Mouse (Mus musculus) embryonic fibroblast, embryonic 13.5 days (primary cell): Measurements from ENCODE around the gene Cwf19l1. TPM values are rescaled to one million over a fixed set of nuclear protein-coding genes. Genes with fewer than 3 reads are reported as not detected.

Experiments
- H3K27ac ChIP-seq: 2 replicates; pipeline ENCODE4 v1.5.1; 2012; ENCODE audit warnings: low read length, control low read depth, inconsistent platforms; ENCODE audit not compliant: insufficient read depth
- H3K4me1 ChIP-seq: 2 replicates; pipeline ENCODE4 v1.6.1; 2011; ENCODE audit warnings: low read length; ENCODE audit not compliant: control insufficient read depth, insufficient read depth
- H3K4me3 ChIP-seq: 2 replicates; pipeline ENCODE4 v1.5.1; 2011; ENCODE audit warnings: mild to moderate bottlenecking, control low read depth, low read length; ENCODE audit not compliant: insufficient read depth
- CTCF ChIP-seq: IDR thresholded peaks from 2 replicates; pipeline ENCODE4 v1.5.1; 2011; ENCODE audit warnings: mild to moderate bottlenecking, control low read depth, low read length, moderate library complexity, borderline replicate concordance; ENCODE audit not compliant: insufficient read depth
- POLR2A ChIP-seq: IDR thresholded peaks from 2 replicates; pipeline ENCODE4 v1.6.1; 2011; ENCODE audit warnings: low read depth, mild to moderate bottlenecking, control low read depth, low read length, moderate library complexity
- polyA plus RNA-seq: library from polyadenylated mRNA; stranded (reverse); fragments of >200 nt; gene quantifications from 2 replicates; pipeline ENCODE4 v1.2.4, GENCODE M21; 2011; ENCODE audit warnings: low read depth; ENCODE audit not compliant: missing spikeins, insufficient read length

The Cwf19l1 gene
- polyA plus RNA-seq, 1 experiment: 18.0 TPM

GRCm38 (mm10) chr19:44117793-44118192 is 17.9 kb downstream of the Cwf19l1 start:
- no peak overlapping the region for H3K27ac ChIP-seq
- no peaks in the 10 kb centered on the region for H3K4me1 ChIP-seq
- no peak for TF ChIP-seq POLR2A
- H3K4me3 ChIP-seq: no peak overlapping the region

GRCm38 (mm10) chr19:44111706-44112105 is 24.0 kb downstream of the Cwf19l1 start:
- H3K4me3 ChIP-seq: no peak overlapping the region
- TF ChIP-seq POLR2A (no peak), CTCF (no peak)
- H3K4me1 ChIP-seq: 0 out of 2 replicates have a peak, but pooled peaks cover 3% of the 10 kb centered on the region
- H3K27ac ChIP-seq: no peak overlapping the region

DNA sequence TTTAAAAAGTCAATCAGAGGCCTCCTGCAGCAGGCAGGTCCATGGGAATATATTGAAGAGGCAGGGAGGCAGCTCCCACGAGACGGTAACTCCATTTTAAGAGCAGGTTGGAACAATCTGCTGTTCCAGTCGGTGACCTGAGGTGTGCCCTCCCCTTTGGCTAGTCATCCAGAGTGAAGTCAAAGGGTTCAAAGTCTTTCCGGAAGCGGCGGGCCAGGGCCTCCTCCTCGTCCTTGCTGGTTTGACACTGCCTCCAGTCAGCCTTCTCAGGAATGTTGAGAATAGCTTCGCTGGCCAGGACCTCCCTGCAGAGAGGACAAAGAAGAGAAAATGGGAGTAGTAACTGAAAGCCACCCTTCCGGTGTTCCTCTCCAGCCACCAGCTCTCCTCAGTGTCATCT is 25.3 kb downstream of the Cwf19l1 start:
- TF ChIP-seq POLR2A: no peak
- no peak for TF ChIP-seq CTCF
- Histone ChIP-seq H3K4me3 (no peak overlapping the region), H3K4me1 (0 out of 2 replicates have a peak, but pooled peaks cover 3% of the 10 kb centered on the region), H3K27ac (no peak overlapping the region)

DNA sequence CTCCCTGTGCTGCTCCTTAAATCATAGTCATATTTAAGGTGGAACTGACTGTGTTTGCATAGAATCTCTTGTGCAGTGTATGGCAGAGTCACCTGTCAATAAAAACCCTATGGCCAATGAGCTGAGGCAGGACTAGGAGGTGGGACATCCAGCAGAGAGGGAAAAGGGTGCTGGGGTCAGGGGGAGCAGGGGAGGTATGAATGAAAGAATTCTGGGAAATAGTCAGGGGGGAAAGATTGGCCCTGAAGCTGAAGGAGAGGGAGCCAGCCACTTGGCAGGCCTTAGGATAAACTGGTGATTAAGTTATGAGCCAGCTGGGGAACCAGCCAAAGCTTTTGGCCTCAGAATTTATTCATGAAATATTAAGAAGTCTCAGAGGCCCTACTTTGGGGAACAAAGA is 26.7 kb downstream of the Cwf19l1 start:
- H3K4me3 ChIP-seq: no peak overlapping the region
- 0 out of 2 replicates have a peak, but pooled peaks cover 3% of the 10 kb centered on the region for H3K4me1 ChIP-seq
- H3K27ac ChIP-seq: no peak overlapping the region
- TF ChIP-seq POLR2A (no peak), CTCF (no peak)

GRCm38 (mm10) chr19:44107661-44108521 is 27.8 kb downstream of the Cwf19l1 start:
- Histone ChIP-seq H3K27ac (peak overlapping the region; percentile 28), H3K4me3 (peak overlapping the region; percentile 44), H3K4me1 (peaks cover 3% of the 10 kb centered on the region; the same call in 1 of the 2 replicates)
- no peak; the same call in 1 of the 2 replicates for TF ChIP-seq POLR2A
- no peak for TF ChIP-seq CTCF

DNA sequence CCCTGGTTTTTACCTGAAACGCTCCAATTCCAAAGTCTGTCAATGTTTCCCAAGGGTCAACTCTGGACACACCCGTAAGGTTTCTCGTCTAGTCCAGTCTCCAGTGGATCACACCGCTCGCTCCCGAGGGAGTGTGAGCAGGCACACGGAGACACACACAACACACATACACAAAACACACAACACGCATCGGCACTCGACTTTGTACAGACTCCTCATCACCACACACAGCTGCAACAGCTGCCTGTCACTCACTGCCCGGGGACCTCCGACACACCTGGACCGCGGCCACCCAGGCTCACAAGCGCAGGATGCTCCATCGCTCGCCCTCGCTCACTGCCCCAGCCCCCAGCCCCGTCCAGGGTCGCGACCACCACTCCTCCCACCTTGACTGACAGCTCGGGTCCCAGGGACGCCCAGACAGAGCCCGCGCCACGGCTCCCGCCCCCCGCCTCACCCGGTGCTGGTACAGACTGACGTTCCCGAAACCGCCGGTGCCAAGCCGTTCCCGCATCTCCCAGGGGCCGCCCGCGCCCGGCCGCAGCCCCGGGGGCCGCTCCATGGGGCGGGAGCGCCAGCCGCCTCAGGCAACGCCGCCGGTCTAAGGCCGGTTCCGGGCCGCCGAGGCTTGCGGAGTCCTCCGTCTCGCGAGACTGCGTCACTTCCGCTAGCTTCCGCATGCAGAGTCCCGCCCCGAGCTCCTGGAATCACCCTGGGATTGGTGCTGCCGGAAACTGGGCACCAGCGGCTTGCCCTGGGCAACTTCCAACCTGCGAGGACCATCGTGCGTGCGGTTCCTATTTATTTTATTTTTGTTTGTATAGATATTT is 28.6 kb downstream of the Cwf19l1 start, which contains the start of gene Chuk:
Gene Chuk (minus strand): TSS at position 650 of the 830 bp plus-strand sequence.
- TF ChIP-seq POLR2A: peak; percentile 82
- TF ChIP-seq CTCF: no peak
- Histone ChIP-seq H3K27ac (peak within 1 kb of the TSS; percentile 28), H3K4me1 (peaks cover 3% of the 10 kb centered on the region; the same call in 1 of the 2 replicates), H3K4me3 (peak within 1 kb of the TSS; percentile 93)

GRCm38 (mm10) chr19:44104393-44104792 is 31.3 kb downstream of the Cwf19l1 start:
- TF ChIP-seq POLR2A (no peak), CTCF (no peak)
- no peak overlapping the region for H3K4me3 ChIP-seq
- no peak overlapping the region for H3K27ac ChIP-seq
- H3K4me1 ChIP-seq: peaks cover 3% of the 10 kb centered on the region; the same call in 1 of the 2 replicates

DNA sequence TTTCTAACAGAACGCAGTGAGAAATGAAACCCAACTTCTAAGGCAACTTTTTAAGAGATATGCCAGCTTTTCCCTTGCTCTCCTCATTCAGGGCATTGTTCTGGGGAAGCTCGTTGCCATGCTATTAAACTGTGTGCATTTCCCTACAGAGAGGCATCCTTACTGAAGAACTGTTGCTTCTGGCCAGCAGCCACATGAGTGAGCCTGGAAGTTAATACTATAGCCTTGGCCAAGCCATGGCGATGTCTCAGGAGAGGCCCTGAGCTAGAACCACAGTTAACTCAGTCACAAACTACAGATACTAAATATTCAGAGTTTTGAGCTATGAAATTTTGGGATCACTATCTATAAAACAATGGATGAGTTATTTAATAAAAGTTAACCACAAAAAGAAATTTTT is 32.7 kb downstream of the Cwf19l1 start:
- Histone ChIP-seq H3K4me3 (no peak overlapping the region), H3K4me1 (peaks cover 2% of the 10 kb centered on the region; the same call in 1 of the 2 replicates), H3K27ac (no peak overlapping the region)
- no peak for TF ChIP-seq CTCF
- TF ChIP-seq POLR2A: no peak

DNA sequence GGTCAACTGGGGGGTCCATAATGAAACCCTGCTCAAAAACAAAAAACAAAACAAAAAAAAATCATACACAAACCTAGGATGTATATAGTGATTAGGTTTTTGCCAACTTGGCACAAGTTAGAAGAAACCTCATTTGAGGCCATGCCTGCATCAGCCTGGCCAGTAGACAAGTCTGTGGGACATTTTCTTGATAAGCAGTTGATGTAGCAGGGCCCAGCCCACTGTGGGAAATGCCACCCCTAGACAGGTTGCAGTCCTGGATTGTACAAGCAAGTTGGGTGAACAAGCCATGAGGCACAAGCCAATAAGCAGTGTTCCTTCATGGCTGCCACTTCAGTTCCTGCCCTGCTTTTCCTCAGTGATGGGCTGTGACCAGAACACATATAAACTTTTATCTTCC is 34.8 kb downstream of the Cwf19l1 start:
- TF ChIP-seq CTCF (no peak), POLR2A (no peak)
- Histone ChIP-seq H3K4me3 (no peak overlapping the region), H3K4me1 (no peaks in the 10 kb centered on the region; the same call in 1 of the 2 replicates), H3K27ac (no peak overlapping the region)
